Mouse (Mus musculus) kidney, adult 9 months (tissue): ENCODE measurements around the gene Nemp1.
"Not testable (repeated sequence)": the region's sequence is repeated elsewhere in the genome, so short reads cannot be mapped to it uniquely, and the experiment has no call there.

ENCODE experiments used
- DNase-seq: peaks from one replicate; pipeline ENCODE4 v3.0.0; 2022

Nemp1 gene

GRCm38 (mm10) chr10:127652906-127653638, 13.6 kb upstream of the Nemp1 start:
- no peak for DNase-seq

GRCm38 (mm10) chr10:127654970-127655579, 11.6 kb upstream of the Nemp1 start:
- no peak for DNase-seq

- DNase-seq: not testable (repeated sequence)
Measured at GRCm38 (mm10) chr10:127657617-127658016, 9.1 kb upstream of the Nemp1 start.

- peak; percentile 56 for DNase-seq
Measured at GRCm38 (mm10) chr10:127658076-127658475, 8.6 kb upstream of the Nemp1 start.

GRCm38 (mm10) chr10:127659551-127659950, 7.2 kb upstream of the Nemp1 start:
- DNase-seq: no peak

- peak; percentile 76 for DNase-seq
Measured at GRCm38 (mm10) chr10:127661291-127661914, 5.3 kb upstream of the Nemp1 start.

GRCm38 (mm10) chr10:127661915-127662663, 4.6 kb upstream of the Nemp1 start:
- peak; percentile 93 for DNase-seq

GRCm38 (mm10) chr10:127662666-127663253, 3.9 kb upstream of the Nemp1 start:
- DNase-seq: no peak

- DNase-seq: no peak
Measured at GRCm38 (mm10) chr10:127663590-127663989, 3.1 kb upstream of the Nemp1 start.

GRCm38 (mm10) chr10:127664166-127664565, 2.5 kb upstream of the Nemp1 start:
- no peak for DNase-seq

GRCm38 (mm10) chr10:127664891-127665290, 1.8 kb upstream of the Nemp1 start:
- DNase-seq: no peak

GRCm38 (mm10) chr10:127665366-127666181, 1.1 kb upstream of the Nemp1 start:
- peak; percentile 47 for DNase-seq

GRCm38 (mm10) chr10:127667269-127668092, 780 bp downstream of the Nemp1 start:
- DNase-seq: peak; percentile 91

GRCm38 (mm10) chr10:127668093-127669050, 1.7 kb downstream of the Nemp1 start, which contains the start of gene Nab2:
Nab2 (minus strand) TSS chr10:127668568.
- DNase-seq: peak; percentile 76

GRCm38 (mm10) chr10:127669170-127669569, 2.5 kb downstream of the Nemp1 start:
- DNase-seq: no peak

- peak; percentile 50 for DNase-seq
Measured at GRCm38 (mm10) chr10:127670185-127670584, 3.5 kb downstream of the Nemp1 start.

- peak; percentile 48 for DNase-seq
Measured at GRCm38 (mm10) chr10:127671276-127671675, 4.6 kb downstream of the Nemp1 start.

- DNase-seq: peak; percentile 25
Measured at GRCm38 (mm10) chr10:127674046-127674655, 7.5 kb downstream of the Nemp1 start.
